Mouse (Mus musculus) limb, embryonic 12.5 days (tissue): ENCODE data around the gene Pabpc1l. TPM values are rescaled to one million over a fixed set of nuclear protein-coding genes. Genes with fewer than 3 reads are reported as not detected.

Source experiments
- ATAC-seq: fragments of 200-750 bp; cut with Nextera tagmentation; 2 replicates; pipeline ENCODE4 v1.8.0; 2017; ENCODE audit warnings: low read depth, moderate TSS enrichment; ENCODE audit not compliant: insufficient number of reproducible peaks, insufficient read depth, low FRiP score, low TSS enrichment
- H3K27ac ChIP-seq: fragments of 300-500 bp; sonication (generic); 2 replicates; pipeline ENCODE4 v1.5.1; 2016; ENCODE audit warnings: mild to moderate bottlenecking, moderate library complexity
- H3K27me3 ChIP-seq: fragments of 300-500 bp; sonication (generic); 2 replicates; pipeline ENCODE4 v1.6.1; 2016; ENCODE audit warnings: mild to moderate bottlenecking, moderate library complexity
- H3K36me3 ChIP-seq: fragments of 300-500 bp; sonication (generic); 2 replicates; pipeline ENCODE4 v1.6.1; 2016; ENCODE audit warnings: mild to moderate bottlenecking, moderate library complexity
- H3K4me1 ChIP-seq: fragments of 300-500 bp; sonication (generic); replicated peaks from 2 replicates; pipeline ENCODE4 v1.6.1; 2016
- H3K4me2 ChIP-seq: fragments of 300-500 bp; sonication (generic); 2 replicates; pipeline ENCODE4 v1.6.1; 2016; ENCODE audit warnings: mild to moderate bottlenecking, moderate library complexity
- H3K4me3 ChIP-seq: fragments of 300-500 bp; sonication (generic); replicated peaks from 2 replicates; pipeline ENCODE4 v1.5.1; 2016; ENCODE audit warnings: mild to moderate bottlenecking
- H3K9ac ChIP-seq: fragments of 300-500 bp; sonication (generic); replicated peaks from 2 replicates; pipeline ENCODE4 v1.6.1; 2016; ENCODE audit warnings: mild to moderate bottlenecking, moderate library complexity
- H3K9me3 ChIP-seq: fragments of 300-500 bp; sonication (generic); 2 replicates; pipeline ENCODE4 v1.6.1; 2016; ENCODE audit warnings: mild to moderate bottlenecking, moderate library complexity
- whole genome bisulfite sequencing: fragments of 180-500 bp; shearing (Covaris S2); methylation state at CpG from one replicate; pipeline ENCODE4 v1.1.7; 2016; 5-methylcytosine and 5-hydroxymethylcytosine counted together
- polyA plus RNA-seq: library from polyadenylated mRNA; unstranded; fragments of >200 nt; fragmentation: Nextera tagmentation; extraction: Ambion mirVana; gene quantifications from 2 replicates; pipeline ENCODE4 v1.2.1, GENCODE M21; 2016

Gene Pabpc1l
- polyA plus RNA-seq, 1 experiment from 2014 or later = 3.1 TPM

DNA sequence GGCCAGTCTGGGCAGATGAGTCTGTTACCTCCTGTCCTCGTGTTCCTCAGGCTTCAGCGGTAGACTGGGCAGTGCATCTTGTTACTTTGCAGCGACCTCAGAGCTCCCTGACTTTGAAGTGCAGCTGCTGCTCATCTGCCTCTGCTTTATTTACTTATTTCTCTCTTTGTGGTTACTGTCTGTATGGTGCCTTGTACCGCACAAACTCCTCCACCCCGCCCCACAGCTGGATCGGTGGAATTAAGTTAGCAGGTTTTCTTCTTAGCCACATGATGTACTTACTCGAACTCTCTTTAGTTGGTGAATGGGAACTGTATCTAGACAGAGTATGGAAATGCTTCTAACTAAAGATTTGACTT is 59.1 kb downstream of the Pabpc1l start:
- Histone ChIP-seq H3K27ac (no peak overlapping the region), H3K27me3 (no peaks in the 10 kb centered on the region), H3K9me3 (no peaks in the 10 kb centered on the region), H3K4me2 (no peak overlapping the region), H3K4me1 (no peaks in the 10 kb centered on the region), H3K4me3 (no peak overlapping the region), H3K36me3 (peaks cover 96% of the 10 kb centered on the region), H3K9ac (no peak overlapping the region)
- WGBS = 91% methylated on average over 7 of the region's 7 CpGs
- no peak for ATAC-seq

DNA sequence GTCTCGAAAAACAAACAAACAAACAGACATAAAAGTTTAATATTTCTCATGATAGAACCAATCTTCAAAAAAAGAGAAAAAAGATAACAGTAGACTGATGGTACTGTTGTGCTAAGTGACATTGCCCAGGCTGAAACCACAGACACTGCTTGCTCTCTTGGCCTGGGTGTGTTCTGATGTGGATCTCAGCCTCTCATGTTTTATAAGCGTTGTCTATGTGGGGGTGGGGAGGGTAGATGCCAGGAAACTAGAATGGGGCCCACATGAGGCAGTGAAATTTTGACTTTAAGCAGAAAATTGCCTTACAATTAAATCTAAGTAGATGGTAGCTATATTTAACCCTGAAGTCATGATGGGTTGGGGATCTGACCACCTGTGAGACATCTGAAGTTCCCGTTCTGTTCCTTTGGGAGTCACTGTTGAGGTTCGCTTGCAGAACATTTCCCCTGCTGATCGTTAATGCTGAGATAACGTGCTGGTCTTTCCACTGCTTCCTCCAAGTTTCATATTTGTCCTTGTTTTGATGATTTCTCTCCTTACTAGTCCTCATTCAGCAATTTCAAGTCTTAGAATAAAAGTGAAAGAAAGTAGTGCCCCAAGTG is 62.3 kb downstream of the Pabpc1l start:
- no peaks in the 10 kb centered on the region for H3K27me3 ChIP-seq
- no peak overlapping the region for H3K27ac ChIP-seq
- no peak overlapping the region for H3K4me3 ChIP-seq
- WGBS = 88% methylated on average over 6 of the region's 6 CpGs
- no peak overlapping the region for H3K4me2 ChIP-seq
- H3K9ac ChIP-seq = no peak overlapping the region
- H3K36me3 ChIP-seq = peaks cover 91% of the 10 kb centered on the region
- H3K9me3 ChIP-seq = no peaks in the 10 kb centered on the region
- no peaks in the 10 kb centered on the region for H3K4me1 ChIP-seq
- no peak for ATAC-seq

DNA sequence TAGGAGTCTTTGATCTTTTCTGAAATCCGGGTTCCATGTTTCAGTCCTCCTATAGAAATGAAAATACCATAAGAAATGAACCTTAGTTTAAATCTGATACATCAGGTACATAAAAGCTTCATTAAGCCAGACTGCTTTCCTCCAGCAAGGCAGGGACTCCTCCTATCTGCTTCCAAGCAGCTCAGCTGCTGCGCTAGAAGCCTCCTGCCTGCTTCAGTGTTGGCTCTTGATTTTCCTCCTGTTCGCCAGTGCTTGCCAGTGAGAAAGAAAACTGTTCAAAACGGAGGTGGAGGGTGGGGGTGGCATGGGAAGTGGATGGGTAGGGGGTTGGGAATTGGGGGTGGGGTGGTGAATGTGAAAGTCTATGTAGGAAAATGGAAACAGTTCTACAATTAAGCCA is 64.3 kb downstream of the Pabpc1l start:
- Histone ChIP-seq H3K9me3 (no peaks in the 10 kb centered on the region), H3K4me1 (no peaks in the 10 kb centered on the region), H3K9ac (no peak overlapping the region), H3K36me3 (peaks cover 75% of the 10 kb centered on the region), H3K4me2 (no peak overlapping the region), H3K4me3 (no peak overlapping the region), H3K27me3 (no peaks in the 10 kb centered on the region), H3K27ac (no peak overlapping the region)
- no peak for ATAC-seq
- 85% methylated on average over 4 of the region's 4 CpGs for WGBS

DNA sequence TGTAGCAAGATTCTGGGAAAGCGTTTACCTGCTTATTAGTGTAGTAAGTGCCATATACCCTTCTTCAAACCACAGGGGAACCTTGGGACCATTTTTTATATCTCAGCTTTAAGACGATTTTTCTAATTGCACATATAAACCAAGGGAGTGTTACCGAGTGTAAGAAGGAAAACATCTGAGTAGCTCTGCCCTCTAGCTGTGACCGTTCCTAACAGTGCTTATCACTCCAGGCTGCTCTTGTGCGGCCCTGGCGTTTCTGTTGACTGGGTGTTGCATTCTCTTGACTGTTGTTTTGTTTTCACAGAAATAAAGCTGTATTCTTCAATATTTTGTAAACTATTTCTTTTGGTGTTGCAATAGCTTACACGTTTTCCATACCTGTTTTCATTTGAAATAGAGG is 68.9 kb downstream of the Pabpc1l start:
- WGBS = 81% methylated on average over 7 of the region's 7 CpGs
- Histone ChIP-seq H3K36me3 (peaks cover 62% of the 10 kb centered on the region), H3K9me3 (no peaks in the 10 kb centered on the region), H3K9ac (no peak overlapping the region), H3K27ac (no peak overlapping the region), H3K4me1 (no peaks in the 10 kb centered on the region), H3K4me2 (no peak overlapping the region), H3K4me3 (no peak overlapping the region), H3K27me3 (no peaks in the 10 kb centered on the region)
- ATAC-seq = no peak

DNA sequence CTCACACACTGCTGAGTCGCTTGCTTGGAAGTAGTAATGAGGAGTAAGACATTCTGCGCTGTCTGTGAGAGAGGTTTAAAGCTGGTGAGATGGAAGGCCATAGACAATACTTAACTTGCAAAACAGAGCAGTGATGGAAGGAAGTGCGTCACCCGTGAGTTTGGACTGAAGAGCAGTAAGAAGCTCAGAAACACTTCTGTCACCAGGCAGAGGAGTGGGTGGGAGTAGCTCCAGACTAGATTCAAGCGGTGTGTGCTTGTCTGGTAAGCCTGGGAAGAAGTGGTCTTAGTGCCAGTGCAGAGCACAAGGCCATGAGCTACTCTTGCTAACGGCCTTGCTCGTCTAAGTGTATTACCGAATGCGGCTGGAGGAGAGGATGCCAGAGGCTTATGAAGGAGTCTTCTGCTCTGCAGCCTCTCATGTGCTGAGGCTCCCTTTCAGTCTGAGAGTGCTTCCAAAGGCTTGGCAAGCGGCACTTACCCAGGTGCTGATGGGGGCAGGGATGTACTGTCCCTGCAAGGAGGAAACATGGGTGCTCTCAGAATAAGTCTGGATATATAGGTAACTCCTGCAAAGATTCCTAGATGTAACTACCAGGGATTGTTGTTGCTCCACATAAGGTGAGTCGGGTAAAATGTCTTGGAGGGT is 73.5 kb downstream of the Pabpc1l start:
- Histone ChIP-seq H3K4me3 (no peak overlapping the region), H3K27ac (no peak overlapping the region), H3K4me1 (no peaks in the 10 kb centered on the region), H3K9ac (no peak overlapping the region), H3K36me3 (peaks cover 67% of the 10 kb centered on the region), H3K4me2 (no peak overlapping the region), H3K9me3 (no peaks in the 10 kb centered on the region), H3K27me3 (no peaks in the 10 kb centered on the region)
- WGBS = 91% methylated on average over 11 of the region's 11 CpGs
- ATAC-seq = no peak

Other genes starting within 250 kb of the Pabpc1l start
- 0.20 and 0.50 TPM in 2 replicates for gene Ccn5, start 204.6 kb upstream of the Pabpc1l start, polyA plus RNA-seq
- 0.23 TPM in 1 of 2 replicates, not detected in the other for gene Kcnk15, start 171.8 kb upstream of the Pabpc1l start, polyA plus RNA-seq
- 0.26 and 0.32 TPM in 2 replicates for gene Rims4, start 106.8 kb upstream of the Pabpc1l start, polyA plus RNA-seq
- 315 and 333 TPM in 2 replicates for gene Ywhab, start 30.5 kb upstream of the Pabpc1l start, polyA plus RNA-seq
- gene Stk4, start 44.9 kb downstream of the Pabpc1l start, polyA plus RNA-seq = 28.2 and 29.6 TPM in 2 replicates
- gene Tomm34, start 45.7 kb downstream of the Pabpc1l start, polyA plus RNA-seq = 53.6 and 53.7 TPM in 2 replicates
- gene Kcns1, start 145.7 kb downstream of the Pabpc1l start, polyA plus RNA-seq = 1.1 and 1.3 TPM in 2 replicates
- gene Wfdc5, start 157.3 kb downstream of the Pabpc1l start, polyA plus RNA-seq = not detected in 2 replicates
- gene Wfdc12, start 165.2 kb downstream of the Pabpc1l start, polyA plus RNA-seq = not detected in 2 replicates
- not detected in 2 replicates for gene Wfdc15a, start 174.7 kb downstream of the Pabpc1l start, polyA plus RNA-seq
- not detected in 2 replicates for gene Wfdc15b, start 196.2 kb downstream of the Pabpc1l start, polyA plus RNA-seq
- not detected in 2 replicates for gene Svs2, start 213.0 kb downstream of the Pabpc1l start, polyA plus RNA-seq
- gene Svs3b, start 231.2 kb downstream of the Pabpc1l start, polyA plus RNA-seq = not detected in 2 replicates